Mouse (Mus musculus) intestine, embryonic 15.5 days (tissue): ENCODE measurements around the gene Mmp2. TPM values are rescaled to one million over a fixed set of nuclear protein-coding genes. Genes with fewer than 3 reads are reported as not detected.

Experiments used
- polyA plus RNA-seq: library from polyadenylated mRNA; unstranded; fragments of >200 nt; fragmentation: Nextera tagmentation; extraction: Ambion mirVana; gene quantifications from 2 replicates; pipeline ENCODE4 v1.2.1, GENCODE M21; 2015

The Mmp2 gene
- polyA plus RNA-seq, 1 experiment from 2014 or later = 159 TPM

Other genes with a start within 250 kb of the Mmp2 start
- not detected in 2 replicates for gene Irx6, start 153.0 kb upstream of the Mmp2 start, polyA plus RNA-seq
- gene Lpcat2, start 28.0 kb downstream of the Mmp2 start, polyA plus RNA-seq = 6.7 and 6.8 TPM in 2 replicates
- gene Capns2, start 74.1 kb downstream of the Mmp2 start, polyA plus RNA-seq = not detected in 2 replicates
- 0.71 and 1.3 TPM in 2 replicates for gene Slc6a2, start 132.8 kb downstream of the Mmp2 start, polyA plus RNA-seq
- not detected in 2 replicates for gene Ces1a, start 220.9 kb downstream of the Mmp2 start, polyA plus RNA-seq